Mouse (Mus musculus) liver, embryonic 14.5 days (tissue): ENCODE data around the gene Strbp. TPM values are rescaled to one million over a fixed set of nuclear protein-coding genes. Genes with fewer than 3 reads are reported as not detected.

Experiments
- ATAC-seq: fragments of 200-750 bp; cut with Nextera tagmentation; 2 replicates; pipeline ENCODE4 v1.8.0; 2017; ENCODE audit warnings: moderate number of reproducible peaks, mild to moderate bottlenecking, moderate library complexity; ENCODE audit not compliant: insufficient read depth
- DNase-seq, 3 experiments: peaks; one replicate each; pipeline ENCODE4 v3.0.0-alpha.2; 2012 to 2013; ENCODE audit warnings: low read depth in 3 of 3, low spot score in 3 of 3
- H3K27ac ChIP-seq: fragments of 300-500 bp; sonication (generic); 2 replicates; pipeline ENCODE4 v1.5.1; 2014; ENCODE audit warnings: moderate library complexity, mild to moderate bottlenecking, control low read depth, inconsistent platforms
- H3K27me3 ChIP-seq: fragments of 300-500 bp; sonication (generic); 2 replicates; pipeline ENCODE4 v1.6.1; 2014; ENCODE audit warnings: mild to moderate bottlenecking, low read length, moderate library complexity; ENCODE audit not compliant: control insufficient read depth, insufficient read depth
- H3K36me3 ChIP-seq: fragments of 300-500 bp; sonication (generic); replicated peaks from 2 replicates; pipeline ENCODE4 v1.6.1; 2014; ENCODE audit warnings: low read depth; ENCODE audit not compliant: control insufficient read depth, insufficient read depth
- H3K4me1 ChIP-seq, 2 experiments: fragments of 200-500 bp in 1 of 2; fragments of 300-500 bp in 1 of 2; sonication (generic) in 1 of 2; replicated peaks; 2 replicates each; pipeline ENCODE4 v1.6.1; 2012 to 2014; ENCODE audit warnings: antibody characterized with exemption in 1 of 2, inconsistent platforms in 1 of 2, low read length in 1 of 2; ENCODE audit not compliant: control insufficient read depth in 2 of 2, insufficient read depth in 2 of 2
- H3K4me2 ChIP-seq: fragments of 300-500 bp; sonication (generic); 2 replicates; pipeline ENCODE4 v1.6.1; 2014; ENCODE audit warnings: low read depth, mild to moderate bottlenecking, control low read depth, moderate library complexity
- H3K4me3 ChIP-seq, 2 experiments: fragments of 200-500 bp in 1 of 2; fragments of 300-500 bp in 1 of 2; sonication (generic) in 1 of 2; 2 replicates each; pipeline ENCODE4 v1.5.1; 2012 to 2014; ENCODE audit warnings: low read depth in 2 of 2, low read length in 2 of 2, mild to moderate bottlenecking in 2 of 2, control low read depth in 1 of 2, inconsistent platforms in 1 of 2, moderate library complexity in 1 of 2; ENCODE audit not compliant: insufficient read depth in 1 of 2
- H3K9ac ChIP-seq: fragments of 300-500 bp; sonication (generic); replicated peaks from 2 replicates; pipeline ENCODE4 v1.6.1; 2014; ENCODE audit warnings: mild to moderate bottlenecking, control low read depth, moderate library complexity
- H3K9me3 ChIP-seq: fragments of 300-500 bp; sonication (generic); 2 replicates; pipeline ENCODE4 v1.6.1; 2016; ENCODE audit warnings: low read length, mixed read lengths; ENCODE audit not compliant: control insufficient read depth
- CTCF ChIP-seq: IDR thresholded peaks from 2 replicates; pipeline ENCODE4 v1.5.1; 2016; ENCODE audit warnings: antibody characterized with exemption, low read depth, control low read depth
- EP300 ChIP-seq: IDR thresholded peaks from 2 replicates; pipeline ENCODE4 v1.6.1; 2016; ENCODE audit warnings: antibody characterized with exemption, low read depth
- WGBS: fragments of 180-500 bp; shearing (Covaris S2); extraction: QIAGEN DNeasy Blood & Tissue Kit; methylation state at CpG from one replicate; pipeline ENCODE4 v1.1.7; 2014; ENCODE audit not compliant: insufficient replicate concordance; 5-methylcytosine and 5-hydroxymethylcytosine counted together
- polyA plus RNA-seq, 2 experiments: library from polyadenylated mRNA; depleted of rRNA in 1 of 2; stranded (reverse) in 1 of 2; unstranded in 1 of 2; fragments of >200 nt; fragmentation: Nextera tagmentation in 1 of 2; extraction: Ambion mirVana in 1 of 2; gene quantifications; 2 replicates each; pipeline versions ENCODE4 v1.2.1 to v1.2.3; 2012 to 2014

Strbp gene
- polyA plus RNA-seq, 2 experiments: 8.3 to 16.4 TPM

DNA sequence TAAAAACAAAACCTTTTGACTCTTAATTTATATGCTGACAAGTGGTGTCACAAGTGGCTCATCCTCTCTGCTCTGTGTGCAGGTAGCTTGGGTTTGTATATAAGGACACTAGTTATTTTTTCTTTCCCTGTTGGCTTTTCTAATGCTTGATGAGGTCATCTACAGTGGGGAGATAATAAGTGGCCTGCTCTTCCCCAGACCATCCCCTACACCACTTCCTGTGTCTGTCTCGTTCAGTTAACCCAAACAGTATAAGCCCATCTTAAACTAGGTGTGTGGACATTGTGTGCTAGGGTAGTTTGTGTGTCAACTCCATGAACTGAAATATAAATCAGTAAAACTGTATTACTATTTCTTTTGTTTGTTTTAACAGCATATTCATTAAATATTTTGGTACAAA lies 137.6 kb downstream of the Strbp start:
- no peaks in the 10 kb centered on the region for H3K9me3 ChIP-seq
- DNase-seq (no peak), ATAC-seq (no peak)
- H3K9ac ChIP-seq: no peak overlapping the region
- H3K4me2 ChIP-seq: no peak overlapping the region
- H3K4me3 ChIP-seq: no peak overlapping the region
- WGBS: 13% methylated on average over 1 of the region's 1 CpGs
- peaks cover 6% of the 10 kb centered on the region; the same call in 1 of the 2 replicates for H3K36me3 ChIP-seq
- TF ChIP-seq EP300 (no peak), CTCF (no peak)
- no peaks in the 10 kb centered on the region for H3K27me3 ChIP-seq
- peaks cover 0 to 2% of the 10 kb centered on the region in 2 experiments; a peak in 2 of 4 replicates for H3K4me1 ChIP-seq
- H3K27ac ChIP-seq: no peak overlapping the region

DNA sequence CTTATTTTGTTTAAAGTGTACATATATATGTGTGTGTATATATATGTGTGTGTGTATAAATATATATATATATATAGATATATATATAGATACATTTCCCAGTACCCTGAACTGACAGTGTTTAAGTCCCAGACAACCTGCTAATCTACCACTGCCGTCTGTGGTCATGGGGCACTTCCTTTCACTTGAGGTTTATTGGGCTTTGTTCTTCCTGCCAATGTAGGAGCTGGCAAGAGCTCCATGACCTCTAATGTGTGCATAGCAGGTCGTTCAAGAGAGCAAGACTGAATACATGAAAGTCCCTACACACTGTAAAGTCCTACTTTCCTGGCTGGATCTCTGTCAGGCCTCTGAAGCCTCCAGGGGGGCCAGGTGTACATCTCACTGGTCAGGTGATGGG lies 138.1 kb downstream of the Strbp start:
- WGBS: 14% methylated on average over 2 of the region's 2 CpGs
- no peak for ATAC-seq
- DNase-seq: no peak
- Histone ChIP-seq H3K9me3 (no peaks in the 10 kb centered on the region), H3K4me3 (no peak overlapping the region), H3K36me3 (peaks cover 6% of the 10 kb centered on the region; the same call in 1 of the 2 replicates), H3K9ac (no peak overlapping the region), H3K27me3 (no peaks in the 10 kb centered on the region), H3K4me1 (peaks cover 0 to 2% of the 10 kb centered on the region in 2 experiments; a peak in 2 of 4 replicates), H3K4me2 (no peak overlapping the region), H3K27ac (no peak overlapping the region)
- TF ChIP-seq CTCF: no peak
- no peak for TF ChIP-seq EP300

DNA sequence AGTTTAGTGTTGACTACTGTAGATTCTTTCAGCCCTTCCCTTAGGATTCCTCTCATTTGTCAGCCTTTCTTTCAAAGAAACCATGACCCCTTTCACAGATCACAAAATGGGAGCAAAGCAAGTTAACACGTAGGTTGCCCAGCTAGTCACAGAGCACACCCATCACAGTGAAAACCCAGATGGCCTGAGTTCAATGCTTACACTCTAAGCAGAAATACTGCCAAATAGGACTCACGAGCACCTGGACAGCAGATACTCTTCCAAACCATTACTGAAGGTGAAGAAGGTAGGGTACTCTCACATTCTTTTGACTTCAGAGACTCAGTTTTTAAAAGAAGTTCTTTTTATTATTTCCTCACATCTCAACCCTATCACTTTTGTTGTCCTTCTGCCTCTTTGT lies 147.3 kb downstream of the Strbp start:
- ATAC-seq: no peak
- no peak for DNase-seq
- Histone ChIP-seq H3K9ac (no peak overlapping the region), H3K4me1 (no peaks in the 10 kb centered on the region), H3K9me3 (no peaks in the 10 kb centered on the region), H3K27me3 (no peaks in the 10 kb centered on the region), H3K36me3 (peaks cover 3% of the 10 kb centered on the region), H3K4me2 (no peak overlapping the region), H3K27ac (no peak overlapping the region), H3K4me3 (no peak overlapping the region)
- TF ChIP-seq EP300 (no peak), CTCF (no peak)
- WGBS: 72% methylated on average over 2 of the region's 2 CpGs

DNA sequence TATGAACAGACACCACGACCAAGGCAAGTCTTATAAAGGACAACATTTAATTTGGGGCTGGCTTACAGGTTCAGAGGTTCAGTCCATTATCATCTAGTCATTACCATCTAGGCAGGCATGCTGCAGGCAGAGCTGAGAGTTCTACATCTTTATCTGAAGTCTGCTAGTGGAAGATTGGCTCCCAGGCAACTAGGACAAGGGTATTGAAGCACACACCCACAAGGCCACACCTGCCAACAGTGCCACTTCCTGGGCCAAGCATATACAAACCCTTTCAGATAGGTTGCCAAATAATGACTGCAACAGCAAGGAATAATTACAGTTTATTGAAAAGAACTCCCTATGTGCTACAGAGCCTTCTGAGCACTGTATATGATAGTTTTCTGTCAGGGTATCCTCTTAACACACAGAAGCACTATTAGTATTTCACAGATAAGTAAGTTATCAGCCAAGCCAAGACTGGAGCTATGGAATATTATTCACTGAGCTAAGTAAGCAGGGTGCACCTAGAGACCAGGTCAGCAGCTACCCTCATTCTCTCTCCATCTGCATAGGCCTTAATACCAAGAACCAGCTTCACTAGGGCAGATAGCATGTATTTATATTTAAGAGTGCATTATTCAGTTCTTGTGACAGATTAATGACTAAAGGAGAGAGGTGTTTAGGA lies 154.2 kb downstream of the Strbp start:
- 33% methylated on average over 1 of the region's 1 CpGs for WGBS
- TF ChIP-seq EP300 (peak; percentile 86), CTCF (no peak)
- H3K4me3 ChIP-seq: no peak overlapping the region; a peak in 1 of 4 replicates
- H3K36me3 ChIP-seq: no peaks in the 10 kb centered on the region; the same call in 1 of the 2 replicates
- peak; percentile 99 for ATAC-seq
- H3K9me3 ChIP-seq: no peaks in the 10 kb centered on the region
- no peaks in the 10 kb centered on the region for H3K27me3 ChIP-seq
- peaks cover 31 to 37% of the 10 kb centered on the region in 2 experiments for H3K4me1 ChIP-seq
- peak overlapping the region; percentile 19 for H3K9ac ChIP-seq
- DNase-seq: peak; percentile 78 to 82 (median 81)
- peak overlapping the region; percentile 59 for H3K4me2 ChIP-seq
- H3K27ac ChIP-seq: peak overlapping the region; percentile 89

DNA sequence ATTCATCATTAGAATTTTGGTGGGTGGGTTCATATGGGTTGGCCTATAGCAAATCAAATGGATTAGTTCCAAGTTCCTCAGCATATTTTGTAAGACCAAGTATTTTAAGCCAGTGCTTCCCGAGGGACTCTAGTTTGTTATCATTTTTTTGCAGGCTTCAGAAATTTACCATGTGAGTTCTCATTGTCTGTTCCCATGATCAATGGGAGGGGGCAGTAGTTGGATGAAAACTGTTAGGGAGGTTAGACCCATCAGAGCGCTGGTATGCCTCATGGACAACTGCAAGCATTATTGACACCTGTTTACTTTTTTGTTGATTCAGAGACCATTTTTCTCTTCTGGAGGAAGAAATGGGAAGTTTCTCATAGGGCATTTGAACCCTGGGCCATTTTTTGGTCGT lies 172.0 kb downstream of the Strbp start:
- H3K36me3 ChIP-seq: no peaks in the 10 kb centered on the region
- no peak overlapping the region for H3K4me3 ChIP-seq
- H3K27ac ChIP-seq: no peak overlapping the region
- no peak overlapping the region for H3K4me2 ChIP-seq
- no peak for DNase-seq
- H3K4me1 ChIP-seq: peaks cover 9 to 10% of the 10 kb centered on the region in 2 experiments
- TF ChIP-seq EP300 (no peak), CTCF (no peak)
- 33% methylated on average over 3 of the region's 3 CpGs for WGBS
- no peaks in the 10 kb centered on the region for H3K9me3 ChIP-seq
- H3K9ac ChIP-seq: no peak overlapping the region
- ATAC-seq: peak; percentile 45; the same call in 1 of the 2 replicates
- no peaks in the 10 kb centered on the region for H3K27me3 ChIP-seq
